Mouse (Mus musculus) retina, adult 2 months (tissue): ENCODE data around the gene Sf3a3.

Experiments used
- DNase-seq: peaks from one replicate; pipeline ENCODE4 v3.0.0-alpha.2; 2012; ENCODE audit warnings: low read depth, low spot score

The Sf3a3 gene

DNA sequence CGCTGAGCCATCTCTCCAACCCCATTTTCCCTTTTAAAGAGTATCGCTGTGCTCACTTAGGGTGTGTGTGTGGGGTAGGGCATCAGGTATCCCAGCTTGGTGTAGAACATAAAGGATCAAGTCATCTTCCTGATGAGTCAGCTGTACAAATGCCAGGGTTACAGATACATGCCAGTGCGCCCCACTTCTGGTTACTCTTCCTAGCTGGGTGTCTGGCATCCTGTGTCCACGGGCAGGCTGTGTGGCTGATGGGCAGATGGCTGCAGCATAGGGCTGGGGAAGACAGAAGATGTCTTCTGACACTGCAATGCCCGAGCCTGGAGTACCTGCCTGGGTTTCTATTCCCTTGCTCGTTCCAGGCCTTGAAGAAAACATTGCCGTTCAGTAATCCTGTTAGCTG lies 66.8 kb downstream of the Sf3a3 start:
- no peak for DNase-seq
